Mouse (Mus musculus) cerebellum, adult 2 months (tissue): ENCODE measurements around the gene Gm4553.

Experiments
- CTCF ChIP-seq: fragments of 200-500 bp; IDR thresholded peaks from 2 replicates; pipeline ENCODE4 v1.5.1; 2011; ENCODE audit warnings: low read depth, mild to moderate bottlenecking, control low read depth, low read length, moderate library complexity, borderline replicate concordance; ENCODE audit not compliant: insufficient read depth
- POLR2A ChIP-seq: fragments of 200-500 bp; IDR thresholded peaks from 2 replicates; pipeline ENCODE4 v1.6.1; 2011; ENCODE audit warnings: low read length, control low read depth, borderline replicate concordance; ENCODE audit not compliant: insufficient read depth

- TF ChIP-seq POLR2A (no peak), CTCF (no peak)
Observed at GRCm38 (mm10) chr7:142152191-142152590, 13.3 kb downstream of the Gm4553 start.
